Mouse (Mus musculus) cerebellum, adult 11 months (tissue): ENCODE results near the gene Spryd4.
"Not testable (repeated sequence)": the region's sequence is repeated elsewhere in the genome, so short reads cannot be mapped to it uniquely, and the experiment has no call there.

ENCODE experiments used
- DNase-seq: peaks from one replicate; pipeline ENCODE4 v3.0.0; 2022

Gene Spryd4

GRCm38 (mm10) chr10:128211390-128212108 is at the start of gene Spryd4:
Gene Spryd4, minus strand, starts transcription at chr10:128211807.
- DNase-seq: peak; percentile 86

DNA sequence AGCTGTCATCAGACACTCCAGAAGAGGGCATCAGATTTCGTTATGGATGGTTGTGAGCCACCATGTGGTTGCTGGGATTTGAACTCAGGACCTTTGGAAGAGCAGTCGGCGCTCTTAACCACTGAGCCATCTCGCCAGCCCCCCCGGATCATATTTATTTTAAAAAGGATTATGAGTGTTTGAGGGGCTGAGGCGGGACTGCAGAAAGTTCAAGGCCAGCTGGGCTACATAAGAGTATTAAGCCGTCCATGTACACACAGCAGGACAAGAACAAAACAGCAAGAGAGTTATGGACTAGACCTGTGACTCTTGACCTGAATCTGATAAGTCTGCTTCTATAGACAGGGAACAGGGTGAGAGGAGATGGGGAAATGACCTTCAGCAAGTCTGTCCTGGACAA is 48.8 kb upstream of the Spryd4 start:
- not testable (repeated sequence) for DNase-seq

GRCm38 (mm10) chr10:128259946-128260345 is 48.3 kb upstream of the Spryd4 start:
- DNase-seq: no peak

DNA sequence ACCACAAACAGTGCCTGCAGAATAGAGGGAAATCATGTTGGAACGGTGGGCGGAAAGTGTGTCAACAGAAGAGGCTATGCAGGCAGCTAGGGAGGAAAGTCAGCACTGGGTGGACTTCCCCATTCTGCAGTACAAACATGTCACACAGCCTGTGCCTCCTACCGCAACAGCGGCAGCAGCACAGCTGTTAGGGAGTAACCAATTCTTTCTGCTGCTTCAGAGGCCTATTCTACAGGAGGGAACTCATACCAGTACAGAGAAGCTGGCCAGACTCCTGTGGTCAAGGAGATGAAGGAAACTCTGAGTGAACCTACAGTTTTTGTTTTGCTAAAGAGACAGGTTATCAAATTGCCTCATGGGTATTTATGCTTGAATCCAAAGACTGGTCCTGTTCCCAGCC is 47.3 kb upstream of the Spryd4 start:
- DNase-seq: no peak

- DNase-seq: no peak
These were observed 44.7 kb upstream of the Spryd4 start for GRCm38 (mm10) chr10:128256328-128256727.

DNA sequence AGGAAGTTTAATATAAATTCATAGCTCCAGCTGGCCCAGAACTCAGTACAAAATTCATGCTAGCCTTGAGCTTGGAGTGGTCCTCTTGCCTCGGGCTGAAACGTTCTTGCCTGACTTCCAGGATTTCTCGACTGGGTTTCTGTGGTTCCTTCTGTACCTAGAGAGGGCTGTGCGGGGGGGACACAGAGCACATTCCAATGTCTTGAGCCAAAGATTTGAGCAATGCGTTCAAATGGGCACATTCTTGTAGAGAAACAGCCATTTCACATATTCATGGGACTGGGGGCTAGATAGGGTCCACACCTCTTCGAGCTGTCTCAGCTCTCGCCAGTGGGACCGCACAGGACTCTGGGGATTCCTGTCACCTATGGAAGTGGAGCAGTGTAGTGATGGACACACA is 44.3 kb upstream of the Spryd4 start:
- DNase-seq: no peak

- no peak for DNase-seq
These were observed 42.2 kb upstream of the Spryd4 start, which contains the start of gene Apon for GRCm38 (mm10) chr10:128253677-128254255. Gene Apon, plus strand, starts transcription at chr10:128254096.

GRCm38 (mm10) chr10:128250565-128250964 is 39.0 kb upstream of the Spryd4 start:
- DNase-seq: no peak

DNA sequence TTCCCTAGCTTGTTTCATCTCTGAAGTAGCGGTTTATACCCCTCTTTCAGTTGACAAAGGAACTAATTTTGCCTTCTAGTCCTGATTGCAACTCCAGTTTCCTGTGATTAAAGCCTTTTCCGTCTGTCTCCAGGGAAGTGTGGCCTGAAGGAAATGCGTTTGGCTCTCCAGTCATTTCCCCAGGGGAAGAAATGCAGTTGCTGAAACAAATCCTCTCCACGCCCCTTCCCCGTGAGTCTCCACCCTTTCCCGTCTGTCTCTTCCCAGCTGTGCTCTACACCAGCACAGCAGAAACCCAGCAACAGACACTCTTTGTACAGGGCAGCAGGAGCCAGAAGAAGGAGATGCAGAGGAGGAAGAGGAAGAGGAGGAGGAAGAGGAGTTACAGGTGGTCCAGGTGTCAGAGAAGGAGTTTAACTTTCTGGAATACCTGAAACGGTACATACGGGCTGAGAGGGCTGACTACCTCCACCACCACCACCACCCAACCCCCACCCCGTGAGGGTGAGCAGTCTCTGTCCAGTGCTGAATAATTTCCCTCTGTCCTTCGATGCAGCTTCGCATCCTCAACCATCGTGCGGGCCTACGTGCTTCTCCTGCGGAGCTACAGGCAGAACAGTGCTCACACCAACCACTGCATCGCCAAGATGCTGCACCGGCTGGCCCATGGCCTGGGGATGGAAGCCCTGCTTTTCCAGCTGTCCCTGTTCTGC is 35.6 kb upstream of the Spryd4 start:
- no peak for DNase-seq

GRCm38 (mm10) chr10:128244121-128244520 is 32.5 kb upstream of the Spryd4 start:
- DNase-seq: no peak

GRCm38 (mm10) chr10:128243252-128243651 is 31.6 kb upstream of the Spryd4 start:
- no peak for DNase-seq

GRCm38 (mm10) chr10:128240131-128240530 is 28.5 kb upstream of the Spryd4 start:
- DNase-seq: no peak

DNA sequence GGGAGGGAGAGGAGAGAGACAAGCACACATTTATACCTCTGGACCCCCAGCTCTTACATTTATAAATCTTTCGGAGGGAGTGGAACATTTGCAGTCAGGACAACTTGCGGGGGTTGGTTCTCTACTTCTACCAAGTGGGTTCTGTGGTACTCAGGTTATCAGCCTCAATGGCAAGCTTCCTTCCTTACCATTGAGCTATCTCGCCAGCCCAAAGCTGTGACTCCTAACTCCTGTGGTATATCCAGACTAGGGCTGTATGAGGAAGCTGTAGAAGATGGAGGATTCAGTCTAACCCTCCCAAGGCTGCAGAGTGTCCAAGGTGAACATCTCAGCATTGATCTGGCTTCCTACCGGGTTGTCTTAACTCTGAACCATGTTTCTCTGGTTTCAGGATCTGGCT is 27.5 kb upstream of the Spryd4 start:
- DNase-seq: no peak

GRCm38 (mm10) chr10:128237807-128238480 is 26.3 kb upstream of the Spryd4 start:
- peak; percentile 38 for DNase-seq

GRCm38 (mm10) chr10:128236321-128236720 is 24.7 kb upstream of the Spryd4 start:
- DNase-seq: no peak

DNA sequence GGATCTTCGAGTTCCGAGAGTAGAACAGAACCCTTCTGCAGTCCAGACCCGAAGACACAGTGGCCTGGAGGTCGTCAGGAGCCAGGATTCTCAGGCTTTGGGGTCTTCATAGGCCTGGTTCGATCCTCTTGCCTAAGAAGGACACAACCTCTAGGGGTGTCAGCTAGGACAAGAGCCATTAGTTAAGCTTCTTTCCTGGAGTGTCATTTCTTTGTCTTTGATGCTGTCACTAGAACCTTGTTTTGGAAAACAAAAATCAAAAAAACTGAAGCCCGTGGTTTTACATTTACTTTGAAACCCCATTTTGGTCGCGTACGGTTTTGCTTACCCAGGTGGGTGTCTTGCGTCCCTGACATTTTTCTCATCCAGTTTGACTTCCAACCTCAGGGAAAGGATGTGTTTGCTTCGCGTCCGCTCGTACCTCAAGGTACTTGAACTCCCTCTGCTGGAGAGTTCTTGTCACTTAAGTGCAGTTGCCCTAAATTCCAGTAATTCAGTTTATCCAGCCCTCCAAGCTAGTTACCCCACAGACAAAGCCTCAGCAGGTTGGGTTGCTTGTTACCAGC is 20.9 kb upstream of the Spryd4 start:
- peak; percentile 54 for DNase-seq

- DNase-seq: peak; percentile 88
These were observed 20.3 kb upstream of the Spryd4 start, which contains the start of gene Timeless for GRCm38 (mm10) chr10:128231697-128232419. Gene Timeless, plus strand, starts transcription at chr10:128232065.

DNA sequence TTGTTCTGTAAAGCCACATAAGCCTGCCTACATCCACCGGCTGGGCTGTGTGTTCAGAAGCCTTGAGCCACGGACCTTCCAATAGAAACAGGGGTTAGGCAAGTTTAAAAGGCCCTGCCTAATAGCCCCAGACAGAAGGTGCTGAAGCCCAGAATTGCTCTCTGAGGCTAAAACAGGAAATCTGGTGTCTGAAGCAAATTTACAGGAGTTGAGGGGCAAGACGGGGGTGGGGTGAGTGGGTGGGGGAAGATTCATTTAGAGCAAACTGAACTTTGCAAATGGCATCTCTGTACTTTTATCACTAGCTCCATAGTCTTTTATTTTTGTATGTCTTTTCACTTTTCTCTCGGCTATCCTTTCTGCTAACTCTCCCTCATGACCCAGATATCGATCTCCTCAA is 19.5 kb upstream of the Spryd4 start:
- no peak for DNase-seq

GRCm38 (mm10) chr10:128230582-128230981 is 19.0 kb upstream of the Spryd4 start:
- DNase-seq: no peak

DNA sequence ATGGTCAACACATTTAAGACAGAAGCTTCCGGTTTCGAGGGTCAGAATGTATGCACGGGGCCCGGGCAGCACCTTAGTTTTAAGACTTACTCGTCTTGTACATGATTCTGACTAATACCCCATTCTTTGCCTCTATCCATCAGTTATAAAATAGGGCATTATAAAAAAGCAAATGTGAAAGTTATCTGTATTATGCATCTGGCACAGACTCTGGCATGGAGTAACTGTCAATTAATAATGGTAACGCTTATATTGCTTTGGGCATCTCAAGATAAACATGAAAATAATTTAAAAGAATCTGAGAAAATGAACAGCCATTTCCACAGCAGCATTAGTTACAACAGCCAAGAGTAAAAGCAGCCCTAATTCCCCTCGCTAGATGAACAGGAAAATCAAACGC is 16.4 kb upstream of the Spryd4 start:
- no peak for DNase-seq

DNA sequence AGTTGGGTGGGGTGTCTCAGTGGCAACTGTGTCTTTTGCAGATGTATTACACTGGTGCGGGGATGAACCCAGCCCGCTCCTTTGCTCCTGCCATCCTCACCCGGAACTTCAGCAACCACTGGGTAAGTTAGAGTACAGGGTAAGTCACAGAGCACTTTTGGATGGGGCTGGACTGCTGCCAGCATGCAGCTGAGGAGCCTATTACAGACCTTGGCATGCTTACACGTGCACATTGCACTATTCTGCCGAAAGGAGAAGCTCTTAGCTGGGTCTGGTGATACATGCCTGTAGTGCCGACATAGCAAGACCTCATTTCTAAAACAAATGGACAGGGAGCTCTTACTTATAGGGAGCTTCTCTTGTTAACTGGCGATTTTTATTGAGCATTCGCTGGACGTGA is 16.0 kb upstream of the Spryd4 start:
- no peak for DNase-seq

- DNase-seq: no peak
These were observed 13.9 kb upstream of the Spryd4 start, which contains the start of gene Mip for GRCm38 (mm10) chr10:128225538-128225937. Gene Mip, plus strand, starts transcription at chr10:128225838.
